Mouse (Mus musculus) hindbrain, embryonic 12.5 days (tissue): Measurements from ENCODE around the gene Brinp3. TPM values are rescaled to one million over a fixed set of nuclear protein-coding genes. Genes with fewer than 3 reads are reported as not detected.

Experiments used
- ATAC-seq: fragments of 200-750 bp; cut with Nextera tagmentation; 2 replicates; pipeline ENCODE4 v1.8.0; 2017; ENCODE audit warnings: moderate TSS enrichment; ENCODE audit not compliant: low FRiP score
- H3K27ac ChIP-seq: fragments of 300-500 bp; sonication (generic); 2 replicates; pipeline ENCODE4 v1.5.1; 2016; ENCODE audit warnings: mild to moderate bottlenecking
- H3K27me3 ChIP-seq: fragments of 300-500 bp; sonication (generic); 2 replicates; pipeline ENCODE4 v1.6.1; 2016; ENCODE audit warnings: mild to moderate bottlenecking
- H3K36me3 ChIP-seq: fragments of 300-500 bp; sonication (generic); 2 replicates; pipeline ENCODE4 v1.6.1; 2016; ENCODE audit warnings: mild to moderate bottlenecking
- H3K4me1 ChIP-seq: fragments of 300-500 bp; sonication (generic); 2 replicates; pipeline ENCODE4 v1.6.1; 2016
- H3K4me2 ChIP-seq: fragments of 300-500 bp; sonication (generic); replicated peaks from 2 replicates; pipeline ENCODE4 v1.6.1; 2016; ENCODE audit warnings: mild to moderate bottlenecking
- H3K4me3 ChIP-seq: fragments of 300-500 bp; sonication (generic); 2 replicates; pipeline ENCODE4 v1.5.1; 2016; ENCODE audit warnings: mild to moderate bottlenecking
- H3K9ac ChIP-seq: fragments of 300-500 bp; sonication (generic); 2 replicates; pipeline ENCODE4 v1.6.1; 2016; ENCODE audit warnings: mild to moderate bottlenecking, moderate library complexity
- H3K9me3 ChIP-seq: fragments of 300-500 bp; sonication (generic); replicated peaks from 2 replicates; pipeline ENCODE4 v1.6.1; 2016; ENCODE audit warnings: mild to moderate bottlenecking
- WGBS: fragments of 180-500 bp; shearing (Covaris S2); methylation state at CpG from one replicate; pipeline ENCODE4 v1.1.7; 2016; 5-methylcytosine and 5-hydroxymethylcytosine counted together
- polyA plus RNA-seq: library from polyadenylated mRNA; unstranded; fragments of >200 nt; fragmentation: Nextera tagmentation; extraction: Ambion mirVana; gene quantifications from 2 replicates; pipeline ENCODE4 v1.2.1, GENCODE M21; 2016

Gene Brinp3
- polyA plus RNA-seq, 1 experiment from 2014 or later: 3.1 TPM

- no peaks in the 10 kb centered on the region for H3K36me3 ChIP-seq
- H3K9me3 ChIP-seq: no peaks in the 10 kb centered on the region
- H3K9ac ChIP-seq: no peak overlapping the region
- no peak overlapping the region for H3K4me3 ChIP-seq
- WGBS: 76% methylated on average over 4 of the region's 4 CpGs
- H3K4me2 ChIP-seq: no peak overlapping the region
- no peaks in the 10 kb centered on the region for H3K4me1 ChIP-seq
- H3K27ac ChIP-seq: no peak overlapping the region
- ATAC-seq: no peak
- H3K27me3 ChIP-seq: no peaks in the 10 kb centered on the region
These were observed 313.2 kb downstream of the Brinp3 start for GRCm38 (mm10) chr1:146807765-146808164.

GRCm38 (mm10) chr1:146833888-146834287, 339.3 kb downstream of the Brinp3 start:
- Histone ChIP-seq H3K4me2 (no peak overlapping the region), H3K9me3 (no peaks in the 10 kb centered on the region), H3K4me3 (no peak overlapping the region), H3K36me3 (no peaks in the 10 kb centered on the region), H3K9ac (no peak overlapping the region), H3K27me3 (no peaks in the 10 kb centered on the region), H3K4me1 (no peaks in the 10 kb centered on the region), H3K27ac (no peak overlapping the region)
- no peak for ATAC-seq
- WGBS: 3% methylated on average over 1 of the region's 1 CpGs

- no peaks in the 10 kb centered on the region for H3K36me3 ChIP-seq
- H3K9me3 ChIP-seq: no peaks in the 10 kb centered on the region
- no peak overlapping the region for H3K27ac ChIP-seq
- H3K4me3 ChIP-seq: no peak overlapping the region
- no peak overlapping the region for H3K9ac ChIP-seq
- no peak overlapping the region for H3K4me2 ChIP-seq
- ATAC-seq: no peak
- no peaks in the 10 kb centered on the region for H3K4me1 ChIP-seq
- H3K27me3 ChIP-seq: no peaks in the 10 kb centered on the region
- WGBS: 72% methylated on average over 2 of the region's 2 CpGs
These were observed 349.5 kb downstream of the Brinp3 start for GRCm38 (mm10) chr1:146844087-146844486.

- H3K27me3 ChIP-seq: no peaks in the 10 kb centered on the region
- no peaks in the 10 kb centered on the region for H3K9me3 ChIP-seq
- H3K27ac ChIP-seq: no peak overlapping the region
- WGBS: 92% methylated on average over 3 of the region's 3 CpGs
- H3K4me3 ChIP-seq: no peak overlapping the region
- ATAC-seq: no peak
- H3K4me2 ChIP-seq: no peak overlapping the region
- H3K4me1 ChIP-seq: no peaks in the 10 kb centered on the region
- no peaks in the 10 kb centered on the region for H3K36me3 ChIP-seq
- no peak overlapping the region for H3K9ac ChIP-seq
These were observed 354.3 kb downstream of the Brinp3 start for GRCm38 (mm10) chr1:146848892-146849291.

GRCm38 (mm10) chr1:146850147-146850546, 355.6 kb downstream of the Brinp3 start:
- Histone ChIP-seq H3K9ac (no peak overlapping the region), H3K36me3 (no peaks in the 10 kb centered on the region), H3K4me1 (no peaks in the 10 kb centered on the region), H3K27ac (no peak overlapping the region), H3K27me3 (no peaks in the 10 kb centered on the region), H3K4me2 (no peak overlapping the region), H3K9me3 (no peaks in the 10 kb centered on the region), H3K4me3 (no peak overlapping the region)
- no peak for ATAC-seq
- WGBS: 75% methylated on average over 2 of the region's 2 CpGs

GRCm38 (mm10) chr1:146898636-146899035, 404.1 kb downstream of the Brinp3 start:
- Histone ChIP-seq H3K36me3 (no peaks in the 10 kb centered on the region), H3K27me3 (no peaks in the 10 kb centered on the region), H3K4me1 (no peaks in the 10 kb centered on the region), H3K9ac (no peak overlapping the region), H3K27ac (no peak overlapping the region), H3K4me3 (no peak overlapping the region), H3K4me2 (no peak overlapping the region), H3K9me3 (0 out of 2 replicates have a peak, but pooled peaks cover 3% of the 10 kb centered on the region)
- ATAC-seq: no peak

GRCm38 (mm10) chr1:146901691-146902090, 407.1 kb downstream of the Brinp3 start:
- ATAC-seq: no peak
- WGBS: 79% methylated on average over 9 of the region's 9 CpGs
- Histone ChIP-seq H3K9me3 (0 out of 2 replicates have a peak, but pooled peaks cover 3% of the 10 kb centered on the region), H3K9ac (no peak overlapping the region), H3K4me1 (no peaks in the 10 kb centered on the region), H3K4me3 (no peak overlapping the region), H3K27me3 (no peaks in the 10 kb centered on the region), H3K36me3 (no peaks in the 10 kb centered on the region), H3K4me2 (no peak overlapping the region), H3K27ac (no peak overlapping the region)

- Histone ChIP-seq H3K4me2 (no peak overlapping the region), H3K36me3 (no peaks in the 10 kb centered on the region), H3K4me1 (no peaks in the 10 kb centered on the region), H3K9ac (no peak overlapping the region), H3K4me3 (no peak overlapping the region), H3K27ac (no peak overlapping the region), H3K9me3 (no peaks in the 10 kb centered on the region), H3K27me3 (no peaks in the 10 kb centered on the region)
- 90% methylated on average over 6 of the region's 6 CpGs for WGBS
- no peak for ATAC-seq
These were observed 445.2 kb downstream of the Brinp3 start for GRCm38 (mm10) chr1:146939463-146940389.
